Comparison of ENCODE assay signal across 8 mouse cellular contexts in genomic region chr13:23764324-23765171, GRCm38 (mm10). TPM values are rescaled to one million over a fixed set of nuclear protein-coding genes. Genes with fewer than 3 reads are reported as not detected.
DNase-seq lines count a peak whose midpoint lies in the region; ATAC-seq lines count a peak whose summit lies in the region.

No protein-coding gene starts in this region.

- no peak for ATAC-seq in heart, embryonic 15.5 days (replicated peaks; ENCODE audit: insufficient number of reproducible peaks, insufficient read depth, low FRiP score, low read depth)
- ATAC-seq in midbrain, embryonic 12.5 days (ENCODE audit: low FRiP score, low read depth) = no peak

- 43% methylated on average over 12 of the region's 12 CpGs for WGBS in heart, embryonic 15.5 days
- 34% methylated on average over 12 of the region's 12 CpGs for WGBS in hindbrain, embryonic 10.5 days
- WGBS in midbrain, embryonic 12.5 days = 31% methylated on average over 12 of the region's 12 CpGs

- H3K4me3 ChIP-seq in heart, embryonic 15.5 days = peak overlapping the region; percentile 68
- H3K4me3 ChIP-seq in hindbrain, embryonic 10.5 days = peak overlapping the region; percentile 66
- H3K4me3 ChIP-seq in midbrain, embryonic 12.5 days = peak overlapping the region; percentile 58

- H3K36me3 ChIP-seq in heart, embryonic 15.5 days = no peaks in the 10 kb centered on the region
- H3K36me3 ChIP-seq in hindbrain, embryonic 10.5 days = no peaks in the 10 kb centered on the region
- H3K36me3 ChIP-seq in midbrain, embryonic 12.5 days = no peaks in the 10 kb centered on the region

- H3K4me2 ChIP-seq in heart, embryonic 15.5 days = peak overlapping the region; percentile 92
- peak overlapping the region; percentile 73 for H3K4me2 ChIP-seq in midbrain, embryonic 12.5 days (replicated peaks)

- H3K4me1 ChIP-seq in heart, embryonic 15.5 days (replicated peaks) = peaks cover 31% of the 10 kb centered on the region
- H3K4me1 ChIP-seq in hindbrain, embryonic 10.5 days (replicated peaks) = peaks cover 41% of the 10 kb centered on the region
- peaks cover 28% of the 10 kb centered on the region for H3K4me1 ChIP-seq in midbrain, embryonic 12.5 days

- no peaks in the 10 kb centered on the region for H3K27me3 ChIP-seq in heart, embryonic 15.5 days
- no peaks in the 10 kb centered on the region for H3K27me3 ChIP-seq in hindbrain, embryonic 10.5 days (ENCODE audit: insufficient read depth, poor library complexity, severe bottlenecking)
- H3K27me3 ChIP-seq in midbrain, embryonic 12.5 days = no peaks in the 10 kb centered on the region

- H3K9ac ChIP-seq in heart, embryonic 15.5 days = peak overlapping the region; percentile 75
- peak overlapping the region; percentile 71 for H3K9ac ChIP-seq in midbrain, embryonic 12.5 days (replicated peaks)

- peak overlapping the region; percentile 95 for H3K27ac ChIP-seq in heart, embryonic 15.5 days
- peak overlapping the region; percentile 94 for H3K27ac ChIP-seq in hindbrain, embryonic 10.5 days
- peak overlapping the region; percentile 90 for H3K27ac ChIP-seq in midbrain, embryonic 12.5 days (replicated peaks)

- no peak for DNase-seq in heart, adult 8-10 months (ENCODE audit: low spot score)
- peak; percentile 83 for DNase-seq in ZHBTc4 (ENCODE audit: low read depth, low spot score)
- DNase-seq in hindbrain, embryonic 10.5 days (ENCODE audit: low spot score) = peak; percentile 47
- no peak for DNase-seq in retina, postnatal 1 day
- DNase-seq in lung, postnatal 36 days = no peak
- no peak for DNase-seq in adrenal gland, postnatal 10 days

- H3K9me3 ChIP-seq in heart, embryonic 15.5 days (replicated peaks) = no peaks in the 10 kb centered on the region
- H3K9me3 ChIP-seq in hindbrain, embryonic 10.5 days = no peaks in the 10 kb centered on the region
- no peaks in the 10 kb centered on the region for H3K9me3 ChIP-seq in midbrain, embryonic 12.5 days

RNA-seq across cellular contexts. Expression of gene Hist1h1a, which starts 1.1 kb away (rescaled TPM):
- polyA plus RNA-seq in heart, embryonic 15.5 days (2015; fragmentation: Nextera tagmentation; extraction: Ambion mirVana) = 0.76 and 0.98 TPM in 2 replicates
- total RNA-seq in heart, adult 8-10 months (2022) = 1 to 10 TPM; 3.3 to 5.0 (median 4.0) TPM
- polyA plus RNA-seq in hindbrain, embryonic 10.5 days (2016; fragmentation: Nextera tagmentation; extraction: Ambion mirVana) = 2.3 and 3.4 TPM in 2 replicates
- 2.3 and 3.6 TPM in 2 replicates for polyA plus RNA-seq in midbrain, embryonic 12.5 days (2016; fragmentation: Nextera tagmentation; extraction: Ambion mirVana)
- 100 to 1,000 TPM; 231 to 274 TPM for total RNA-seq in adrenal gland, postnatal 10 days (2021)

RNA-seq across cellular contexts. Expression of gene Hist1h3a, which starts 2.4 kb away (rescaled TPM):
- polyA plus RNA-seq in heart, embryonic 15.5 days (2015; fragmentation: Nextera tagmentation; extraction: Ambion mirVana) = 1.5 and 2.4 TPM in 2 replicates
- total RNA-seq in heart, adult 8-10 months (2022) = 1 to 10 TPM; 1.8 to 10.0 (median 6.6) TPM
- polyA plus RNA-seq in hindbrain, embryonic 10.5 days (2016; fragmentation: Nextera tagmentation; extraction: Ambion mirVana) = 3.7 and 4.8 TPM in 2 replicates
- 4.6 and 5.1 TPM in 2 replicates for polyA plus RNA-seq in midbrain, embryonic 12.5 days (2016; fragmentation: Nextera tagmentation; extraction: Ambion mirVana)
- 100 to 1,000 TPM; 258 to 301 TPM for total RNA-seq in adrenal gland, postnatal 10 days (2021)

RNA-seq across cellular contexts. Expression of gene Hist1h4a, which starts 3.5 kb away (rescaled TPM):
- polyA plus RNA-seq in heart, embryonic 15.5 days (2015; fragmentation: Nextera tagmentation; extraction: Ambion mirVana) = not detected in 2 replicates
- total RNA-seq in heart, adult 8-10 months (2022) = 10 to 100 TPM in 1 of 4 experiments, 1 to 10 TPM in 3; 4.1 to 10.2 (median 5.4) TPM
- not detected in 2 replicates for polyA plus RNA-seq in hindbrain, embryonic 10.5 days (2016; fragmentation: Nextera tagmentation; extraction: Ambion mirVana)
- 0.41 and 1.3 TPM in 2 replicates for polyA plus RNA-seq in midbrain, embryonic 12.5 days (2016; fragmentation: Nextera tagmentation; extraction: Ambion mirVana)
- total RNA-seq in adrenal gland, postnatal 10 days (2021) = 100 to 1,000 TPM; 238 to 251 TPM

RNA-seq across cellular contexts. Expression of gene Trim38, which starts 5.2 kb away (rescaled TPM):
- polyA plus RNA-seq in heart, embryonic 15.5 days (2015; fragmentation: Nextera tagmentation; extraction: Ambion mirVana) = not detected in 2 replicates
- not detected for total RNA-seq in heart, adult 8-10 months (2022)
- not detected in 2 replicates for polyA plus RNA-seq in hindbrain, embryonic 10.5 days (2016; fragmentation: Nextera tagmentation; extraction: Ambion mirVana)
- polyA plus RNA-seq in midbrain, embryonic 12.5 days (2016; fragmentation: Nextera tagmentation; extraction: Ambion mirVana) = not detected in 2 replicates
- not detected for total RNA-seq in adrenal gland, postnatal 10 days (2021)

RNA-seq across cellular contexts. Expression of gene Hist1h4b, which starts 7.7 kb away (rescaled TPM):
- polyA plus RNA-seq in heart, embryonic 15.5 days (2015; fragmentation: Nextera tagmentation; extraction: Ambion mirVana) = 1.2 and 1.7 TPM in 2 replicates
- 1 to 10 TPM; 5.4 to 9.6 (median 6.8) TPM for total RNA-seq in heart, adult 8-10 months (2022)
- 4.9 and 5.4 TPM in 2 replicates for polyA plus RNA-seq in hindbrain, embryonic 10.5 days (2016; fragmentation: Nextera tagmentation; extraction: Ambion mirVana)
- polyA plus RNA-seq in midbrain, embryonic 12.5 days (2016; fragmentation: Nextera tagmentation; extraction: Ambion mirVana) = 5.0 and 8.0 TPM in 2 replicates
- 100 to 1,000 TPM; 282 to 291 TPM for total RNA-seq in adrenal gland, postnatal 10 days (2021)

Comparison
In these comparisons a context has a peak if more than half of its experiments do, and no peak if none do; other contexts are left out.
1. DNase-seq: peak in ZHBTc4 (single experiment) and hindbrain, embryonic 10.5 days (single experiment); none in heart, adult 8-10 months (single experiment), retina, postnatal 1 day (single experiment), lung, postnatal 36 days (single experiment) and adrenal gland, postnatal 10 days (single experiment).
2. Peak in every context shown above with its lines, with median percentiles within 50 percentile points of each other: H3K27ac ChIP-seq and H3K4me3 ChIP-seq.